34 mouse cellular contexts compared by ENCODE assay signal in the genomic region with DNA sequence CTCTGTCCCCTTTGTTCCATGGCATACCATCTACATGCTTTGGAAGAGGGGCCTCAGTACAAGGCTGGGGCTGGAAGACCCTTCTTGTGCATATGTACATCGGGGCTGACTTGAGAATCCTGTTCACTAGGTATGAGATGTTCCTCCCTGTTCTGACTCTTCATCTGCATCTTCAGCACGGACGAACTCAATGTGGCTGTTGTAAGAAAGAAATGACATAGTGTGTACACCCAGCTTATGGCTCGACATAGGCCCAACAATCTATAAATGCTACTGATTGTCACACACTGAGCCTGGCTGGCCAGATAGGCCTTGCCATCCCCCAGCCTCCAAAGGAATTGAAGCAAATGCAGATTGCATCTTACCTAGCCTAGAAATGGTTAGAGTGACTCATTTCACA.
"Had no signal": no experiment of that assay in that cellular context is flagged by ENCODE, and none has a peak within 500 bp of the region (broad histone marks: within the 10 kb centered on the region; RNA-seq: fewer than 3 reads in every experiment).

No protein-coding gene starts in this region.

- DNase-seq: heart, postnatal 10 days; heart, postnatal 14 days; heart, postnatal 36 days; heart, postnatal 4 days; kidney, adult 11 months; kidney, adult 18-20 months; kidney, adult 2 months; kidney, adult 8-10 months; kidney, adult 9 months; kidney, postnatal 10 days; kidney, postnatal 14 days; kidney, postnatal 25 days; kidney, postnatal 36 days; kidney, postnatal 4 days; layer of hippocampus, adult 9-11 months; layer of hippocampus, postnatal 36 days had no signal

- H3K9me3 ChIP-seq: heart, embryonic 12.5 days; heart, embryonic 13.5 days; heart, embryonic 15.5 days; hindbrain, embryonic 10.5 days; hindbrain, embryonic 12.5 days; hindbrain, embryonic 13.5 days; hindbrain, embryonic 15.5 days; intestine, embryonic 15.5 days; kidney, embryonic 15.5 days had no signal

- H3K27ac ChIP-seq: heart, embryonic 13.5 days; heart, embryonic 15.5 days; hindbrain, embryonic 10.5 days; hindbrain, embryonic 12.5 days; hindbrain, embryonic 13.5 days; hindbrain, embryonic 14.5 days; hindbrain, embryonic 15.5 days; hindbrain, postnatal 0 days; intestine, embryonic 15.5 days; kidney, embryonic 15.5 days; kidney, postnatal 0 days; layer of hippocampus, adult 2 months; left cerebral cortex, adult 2 months had no signal

- ATAC-seq: hindbrain, embryonic 16.5 days; hindbrain, postnatal 0 days; inflammation-experienced regulatory T-cells, adult 6 months; intestine, embryonic 15.5 days; intestine, embryonic 16.5 days; intestine, postnatal 0 days had no signal

- H3K4me2 ChIP-seq: heart, embryonic 12.5 days; heart, embryonic 13.5 days; heart, embryonic 15.5 days; hindbrain, embryonic 12.5 days; hindbrain, embryonic 13.5 days; hindbrain, embryonic 14.5 days; hindbrain, embryonic 15.5 days; intestine, embryonic 15.5 days; kidney, embryonic 15.5 days had no signal

- H3K4me1 ChIP-seq: heart, embryonic 12.5 days; heart, embryonic 13.5 days; heart, embryonic 15.5 days; intestine, embryonic 15.5 days had no signal

- H3K36me3 ChIP-seq: heart, embryonic 12.5 days; heart, embryonic 13.5 days; heart, embryonic 15.5 days; hindbrain, embryonic 10.5 days; hindbrain, embryonic 12.5 days; hindbrain, embryonic 13.5 days; hindbrain, embryonic 15.5 days; intestine, embryonic 15.5 days; kidney, embryonic 15.5 days had no signal

- H3K9ac ChIP-seq: heart, embryonic 12.5 days; heart, embryonic 13.5 days; heart, embryonic 15.5 days; hindbrain, embryonic 12.5 days; hindbrain, embryonic 13.5 days; hindbrain, embryonic 14.5 days; hindbrain, embryonic 15.5 days; intestine, embryonic 15.5 days; kidney, embryonic 15.5 days had no signal

- H3K27me3 ChIP-seq: heart, embryonic 15.5 days; hindbrain, embryonic 12.5 days; hindbrain, embryonic 13.5 days; hindbrain, embryonic 15.5 days; intestine, embryonic 15.5 days had no signal

- H3K4me3 ChIP-seq: heart, embryonic 12.5 days; heart, embryonic 13.5 days; heart, embryonic 15.5 days; hindbrain, embryonic 10.5 days; hindbrain, embryonic 12.5 days; hindbrain, embryonic 13.5 days; hindbrain, embryonic 15.5 days; intestine, embryonic 15.5 days; kidney, embryonic 15.5 days; layer of hippocampus, adult 2 months; left cerebral cortex, adult 2 months had no signal
